Mouse (Mus musculus) thymus, postnatal 10 days (tissue): ENCODE data around the gene Fgfr2.

ENCODE experiments used
- DNase-seq, 2 experiments: peaks; one replicate each; pipeline ENCODE4 v3.0.0; 2021; ENCODE audit warnings: low spot score in 2 of 2

The Fgfr2 gene

GRCm38 (mm10) chr7:132754389-132754750 is 368.8 kb downstream of the Fgfr2 start:
- no peak for DNase-seq

- no peak for DNase-seq
Measured at GRCm38 (mm10) chr7:132753518-132754388, 369.4 kb downstream of the Fgfr2 start.

GRCm38 (mm10) chr7:132751716-132752115 is 371.4 kb downstream of the Fgfr2 start:
- DNase-seq = no peak

- no peak for DNase-seq
Measured at GRCm38 (mm10) chr7:132749504-132749903, 373.6 kb downstream of the Fgfr2 start.

- no peak for DNase-seq
Measured at GRCm38 (mm10) chr7:132748076-132748769, 374.9 kb downstream of the Fgfr2 start.

GRCm38 (mm10) chr7:132747096-132747495 is 376.1 kb downstream of the Fgfr2 start:
- DNase-seq = no peak

- DNase-seq = no peak
Measured at GRCm38 (mm10) chr7:132742912-132743311, 380.2 kb downstream of the Fgfr2 start.

- no peak for DNase-seq
Measured at GRCm38 (mm10) chr7:132739829-132740228, 383.3 kb downstream of the Fgfr2 start.

GRCm38 (mm10) chr7:132738844-132739243 is 384.3 kb downstream of the Fgfr2 start:
- DNase-seq = no peak

- no peak for DNase-seq
Measured at GRCm38 (mm10) chr7:132736099-132736862, 386.9 kb downstream of the Fgfr2 start.

GRCm38 (mm10) chr7:132735145-132735544 is 388.0 kb downstream of the Fgfr2 start:
- peak; percentile 93 to 94 for DNase-seq

- no peak for DNase-seq
Measured at GRCm38 (mm10) chr7:132734222-132734621, 388.9 kb downstream of the Fgfr2 start.

- no peak for DNase-seq
Measured at GRCm38 (mm10) chr7:132733521-132733920, 389.6 kb downstream of the Fgfr2 start.

GRCm38 (mm10) chr7:132732136-132732789 is 390.9 kb downstream of the Fgfr2 start:
- no peak for DNase-seq

- DNase-seq = no peak
Measured at GRCm38 (mm10) chr7:132731558-132731957, 391.6 kb downstream of the Fgfr2 start.

- no peak for DNase-seq
Measured at GRCm38 (mm10) chr7:132730510-132730909, 392.6 kb downstream of the Fgfr2 start.

- no peak for DNase-seq
Measured at GRCm38 (mm10) chr7:132729093-132729831, 393.9 kb downstream of the Fgfr2 start.

GRCm38 (mm10) chr7:132726106-132726861 is 396.9 kb downstream of the Fgfr2 start:
- DNase-seq = no peak

GRCm38 (mm10) chr7:132724501-132725062 is 398.6 kb downstream of the Fgfr2 start:
- no peak for DNase-seq

- no peak for DNase-seq
Measured at GRCm38 (mm10) chr7:132723906-132724305, 399.2 kb downstream of the Fgfr2 start.
